Mouse (Mus musculus) ES-E14 (cell line): ENCODE results near the gene Fance. TPM values are rescaled to one million over a fixed set of nuclear protein-coding genes. Genes with fewer than 3 reads are reported as not detected.
A peak's percentile ranks its signal among the peaks of the same experiment; 100 is the strongest.

Experiments
- DNase-seq: peaks from one replicate; pipeline ENCODE4 v3.0.0-alpha.2; 2013; ENCODE audit warnings: low read depth, low spot score
- H3K27ac ChIP-seq: 2 replicates; pipeline ENCODE4 v1.5.1; 2012; ENCODE audit warnings: low read depth, mild to moderate bottlenecking, low read length, moderate library complexity, mixed read lengths; ENCODE audit not compliant: poor library complexity, insufficient read depth, severe bottlenecking
- H3K36me3 ChIP-seq: 2 replicates; pipeline ENCODE4 v1.6.1; 2012; ENCODE audit warnings: mild to moderate bottlenecking, low read length, moderate library complexity, mixed read lengths; ENCODE audit not compliant: control insufficient read depth, poor library complexity, insufficient read depth, severe bottlenecking
- H3K4me1 ChIP-seq, 2 experiments: fragments of 150-350 bp in 1 of 2; sonication (generic) in 1 of 2; 2 replicates each; pipeline ENCODE4 v1.6.1; 2012; ENCODE audit warnings: low read length in 2 of 2, mild to moderate bottlenecking in 1 of 2, mixed read lengths in 1 of 2; ENCODE audit not compliant: control insufficient read depth in 2 of 2, insufficient read depth in 2 of 2, poor library complexity in 1 of 2
- H3K4me3 ChIP-seq, 2 experiments: fragments of 150-350 bp in 1 of 2; sonication (generic) in 1 of 2; 2 replicates each; pipeline ENCODE4 v1.5.1; 2012; ENCODE audit warnings: low read length in 2 of 2, low read depth in 1 of 2, mild to moderate bottlenecking in 1 of 2, mixed read lengths in 1 of 2; ENCODE audit not compliant: insufficient read depth in 1 of 2, poor library complexity in 1 of 2, severe bottlenecking in 1 of 2
- H3K9ac ChIP-seq: 2 replicates; pipeline ENCODE4 v1.6.1; 2012; ENCODE audit warnings: low read depth, mild to moderate bottlenecking, low read length, mixed read lengths; ENCODE audit not compliant: poor library complexity, insufficient read depth, severe bottlenecking
- H3K9me3 ChIP-seq: fragments of 150-350 bp; sonication (generic); 2 replicates; pipeline ENCODE4 v1.6.1; 2012; ENCODE audit warnings: low read depth, mild to moderate bottlenecking, low read length; ENCODE audit not compliant: control insufficient read depth, insufficient read depth
- CHD2 ChIP-seq: IDR thresholded peaks from 2 replicates; pipeline ENCODE4 v1.6.1; 2014; ENCODE audit warnings: mild to moderate bottlenecking, low read depth, low read length, inconsistent platforms
- HCFC1 ChIP-seq: IDR thresholded peaks from 2 replicates; pipeline ENCODE4 v1.6.1; 2012; ENCODE audit warnings: low read length, inconsistent platforms, borderline replicate concordance; ENCODE audit not compliant: insufficient read depth
- MAFK ChIP-seq: IDR thresholded peaks from 2 replicates; pipeline ENCODE4 v1.6.1; 2014; ENCODE audit warnings: mild to moderate bottlenecking, low read depth, low read length, inconsistent platforms; ENCODE audit not compliant: insufficient read depth
- ZC3H11A ChIP-seq: IDR thresholded peaks from 2 replicates; pipeline ENCODE4 v1.6.1; 2012; ENCODE audit warnings: low read depth, mild to moderate bottlenecking, inconsistent platforms, low read length, borderline replicate concordance
- ZNF384 ChIP-seq: IDR thresholded peaks from 2 replicates; pipeline ENCODE4 v1.6.1; 2012; ENCODE audit warnings: low read depth, low read length, inconsistent platforms
- in situ Hi-C, 2 experiments: fragments of 600-800 bp; cut with MboI; formaldehyde crosslinking; loops; one replicate each; pipeline ENCODE4 v1.15.1; 2025; ENCODE audit warnings: low sequenced_read_pairs in 2 of 2, inconsistent platforms in 1 of 2; ENCODE audit not compliant: unreplicated experiment in 2 of 2
- total RNA-seq: library from RNA; depleted of rRNA; stranded (reverse); fragments of 300-350 nt; gene quantifications from 2 replicates; pipeline ENCODE4 v1.2.3, GENCODE M21; 2012

Gene Fance
- total RNA-seq, 1 experiment: 25.9 TPM

DNA sequence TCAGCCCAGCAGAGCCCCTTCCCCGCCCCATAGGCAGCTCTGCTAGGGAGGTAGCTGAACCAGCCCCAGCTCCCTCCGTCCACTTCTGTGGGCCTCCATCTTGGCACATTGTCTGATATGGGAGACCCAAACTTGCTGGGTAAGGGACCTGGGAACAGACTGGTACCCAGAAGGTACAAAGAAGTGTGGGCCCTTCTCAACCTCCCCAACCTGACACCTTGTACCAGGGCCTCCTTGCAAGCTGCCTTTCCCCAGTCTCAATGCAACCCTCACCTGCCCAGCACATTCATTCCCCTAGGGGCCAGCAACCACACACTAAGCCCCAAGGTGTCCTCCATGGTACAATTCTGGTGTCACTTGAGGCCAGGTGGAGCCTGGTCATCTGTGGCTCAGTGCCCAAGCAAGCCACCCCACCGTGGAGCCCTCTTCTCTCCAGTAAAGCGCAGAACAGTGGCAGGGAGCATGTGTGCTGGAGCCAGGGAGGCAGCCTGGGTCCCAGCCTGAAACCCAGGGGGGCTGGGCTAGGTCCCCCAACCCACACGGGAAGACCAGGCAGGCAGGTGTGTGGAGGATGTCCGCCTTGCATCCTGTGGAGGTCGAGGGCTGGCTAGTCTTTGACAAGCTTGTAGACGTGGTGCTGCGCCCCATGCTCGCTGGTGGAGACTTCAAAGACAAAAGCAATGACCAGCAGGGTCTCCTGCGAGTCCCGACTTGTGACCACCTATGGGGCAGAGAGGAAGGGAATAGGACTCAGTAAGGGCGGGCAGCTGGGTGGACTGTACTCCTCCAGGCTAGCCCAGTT, 19.0 kb downstream of the Fance start:
- Histone ChIP-seq H3K9ac (no peak overlapping the region), H3K4me1 (peaks cover 0 to 35% of the 10 kb centered on the region in 2 experiments; a peak in 1 of 4 replicates), H3K4me3 (no peak overlapping the region), H3K36me3 (peaks cover 35% of the 10 kb centered on the region), H3K9me3 (no peaks in the 10 kb centered on the region), H3K27ac (no peak overlapping the region)
- in situ Hi-C loops: no loop called here
- DNase-seq: no peak
- TF ChIP-seq HCFC1: peak; percentile 26; the same call in 1 of the 2 replicates
- TF ChIP-seq ZC3H11A: no peak
- TF ChIP-seq CHD2: peak; percentile 44; the same call in 1 of the 2 replicates

DNA sequence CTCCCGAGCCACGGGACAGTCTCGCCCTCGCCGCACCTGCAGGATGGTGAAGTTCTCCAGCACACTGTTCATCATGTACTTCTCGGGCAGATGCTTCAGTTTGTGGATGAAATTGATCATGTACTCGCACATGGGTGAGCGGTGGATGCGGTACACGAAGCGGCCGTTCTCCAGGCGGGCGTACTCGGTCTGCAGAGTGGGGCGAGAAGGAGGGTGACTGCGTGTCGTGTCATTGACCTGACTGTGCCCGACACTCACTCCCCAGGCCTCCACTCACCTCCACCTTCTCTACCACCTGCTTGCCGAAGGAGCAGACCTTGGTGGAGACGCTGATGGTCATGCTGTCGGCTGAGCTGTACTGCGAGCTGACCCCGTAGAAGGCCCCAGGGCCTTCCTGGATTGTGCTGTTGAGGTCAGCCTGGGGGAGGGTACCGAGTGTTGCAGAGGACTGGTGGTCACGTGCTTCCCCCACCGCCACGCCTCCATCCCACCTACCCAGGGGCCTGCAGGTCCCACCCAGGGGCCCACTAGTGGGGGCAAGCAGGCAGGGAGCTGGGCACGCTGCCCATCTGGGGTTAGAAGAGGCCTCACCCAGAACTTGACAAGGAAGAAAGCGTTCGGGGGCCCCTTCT, 19.7 kb downstream of the Fance start:
- no peak for DNase-seq
- H3K9ac ChIP-seq: no peak overlapping the region
- no peak overlapping the region for H3K27ac ChIP-seq
- H3K4me1 ChIP-seq: peaks cover 0 to 31% of the 10 kb centered on the region in 2 experiments; a peak in 1 of 4 replicates
- TF ChIP-seq MAFK (no peak), CHD2 (no peak), ZNF384 (no peak), ZC3H11A (no peak), HCFC1 (no peak)
- H3K4me3 ChIP-seq: no peak overlapping the region
- peaks cover 35% of the 10 kb centered on the region for H3K36me3 ChIP-seq
- H3K9me3 ChIP-seq: no peaks in the 10 kb centered on the region
- in situ Hi-C loops: no loop called here

DNA sequence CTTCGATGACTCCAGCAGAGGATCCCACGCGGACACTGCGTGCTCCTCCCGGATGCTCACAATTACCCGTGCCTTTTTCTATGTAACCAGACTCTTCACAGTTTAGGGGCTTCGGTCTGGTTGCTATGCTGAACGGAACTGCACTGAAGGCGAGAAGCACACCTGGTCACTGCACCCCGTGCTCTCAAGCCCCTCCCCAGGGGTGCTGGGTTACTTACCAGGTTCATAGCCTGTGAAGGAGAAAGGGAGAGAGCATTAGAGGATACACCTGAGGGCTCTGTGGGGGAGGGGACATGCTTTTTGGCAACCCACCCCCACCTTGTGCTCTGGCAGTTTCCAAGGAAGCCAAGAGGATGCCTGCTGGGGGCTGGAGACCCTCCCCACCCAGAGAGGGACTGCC, 21.9 kb downstream of the Fance start:
- Histone ChIP-seq H3K36me3 (peaks cover 17% of the 10 kb centered on the region), H3K27ac (no peak overlapping the region), H3K4me1 (peaks cover 0 to 36% of the 10 kb centered on the region in 2 experiments; a peak in 1 of 4 replicates), H3K9me3 (no peaks in the 10 kb centered on the region), H3K4me3 (no peak overlapping the region), H3K9ac (no peak overlapping the region)
- in situ Hi-C loops: no loop called here
- DNase-seq: no peak
- TF ChIP-seq MAFK: no peak

DNA sequence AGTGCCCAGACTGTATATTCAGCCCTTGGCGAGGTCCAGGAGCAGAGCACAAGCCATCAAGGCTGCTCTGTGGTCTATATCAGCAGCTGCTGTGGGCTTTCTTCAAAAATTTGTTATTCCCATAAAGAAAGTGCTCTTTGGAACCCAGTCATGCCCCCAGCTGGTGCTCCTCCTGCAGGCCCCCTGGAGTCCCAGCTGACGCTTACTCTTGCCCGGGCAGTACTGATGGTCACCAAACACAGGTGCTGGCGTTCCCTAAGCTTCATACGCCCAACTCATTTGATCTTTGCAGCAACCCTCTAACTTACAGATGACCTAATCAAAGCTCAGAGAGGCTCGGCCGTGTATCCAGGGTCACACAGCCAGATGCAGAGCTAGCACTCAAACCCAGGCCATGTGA, 24.2 kb downstream of the Fance start:
- DNase-seq: no peak
- Histone ChIP-seq H3K4me1 (peaks cover 0 to 38% of the 10 kb centered on the region in 2 experiments; a peak in 2 of 4 replicates), H3K9ac (no peak overlapping the region), H3K27ac (no peak overlapping the region), H3K4me3 (no peak overlapping the region), H3K36me3 (peaks cover 4% of the 10 kb centered on the region; the same call in 1 of the 2 replicates), H3K9me3 (no peaks in the 10 kb centered on the region)
- in situ Hi-C loops: no loop called here
- TF ChIP-seq CHD2 (no peak), ZNF384 (no peak), HCFC1 (no peak), MAFK (no peak), ZC3H11A (no peak)
